Mouse (Mus musculus): ENCODE data around the gene Olfr157.
"Not testable (repeated sequence)": the region's sequence is repeated elsewhere in the genome, so short reads cannot be mapped to it uniquely, and the experiment has no call there.

Gene Olfr157

DNA sequence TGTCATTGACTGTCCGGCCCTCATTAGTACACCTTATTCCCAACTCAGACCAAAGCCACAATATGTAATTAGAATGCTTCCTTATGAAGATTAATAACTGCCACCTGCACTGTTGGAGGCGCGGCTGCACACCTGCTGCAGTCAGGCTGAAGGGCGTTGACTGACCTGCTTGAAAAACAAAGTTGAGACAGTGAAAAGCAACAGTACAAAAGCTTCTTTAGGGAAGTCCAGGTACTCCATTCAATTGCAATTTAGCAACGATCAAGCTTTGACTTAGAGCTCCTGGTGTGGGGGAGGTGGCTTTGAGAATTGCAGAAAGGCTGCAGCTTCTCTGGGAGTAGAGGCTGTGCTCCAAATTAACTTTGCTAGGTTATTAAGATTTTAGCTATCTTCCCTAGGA, 44.2 kb downstream of the Olfr157 start:
- not testable (repeated sequence) for DNase-seq

- DNase-seq = no peak
Measured at GRCm38 (mm10) chr4:43795296-43795695, 44.7 kb downstream of the Olfr157 start.
